Mouse (Mus musculus) lung, adult 2 months (tissue): ENCODE results near the gene Tst.

Source experiments
- CTCF ChIP-seq: fragments of 200-500 bp; IDR thresholded peaks from 2 replicates; pipeline ENCODE4 v1.5.1; 2011; ENCODE audit warnings: mild to moderate bottlenecking, low read length, control low read depth; ENCODE audit not compliant: insufficient read depth
- POLR2A ChIP-seq: fragments of 200-500 bp; IDR thresholded peaks from 2 replicates; pipeline ENCODE4 v1.6.1; 2011; ENCODE audit warnings: low read depth, mild to moderate bottlenecking, control low read depth, low read length, borderline replicate concordance; ENCODE audit errors: extremely low read depth

DNA sequence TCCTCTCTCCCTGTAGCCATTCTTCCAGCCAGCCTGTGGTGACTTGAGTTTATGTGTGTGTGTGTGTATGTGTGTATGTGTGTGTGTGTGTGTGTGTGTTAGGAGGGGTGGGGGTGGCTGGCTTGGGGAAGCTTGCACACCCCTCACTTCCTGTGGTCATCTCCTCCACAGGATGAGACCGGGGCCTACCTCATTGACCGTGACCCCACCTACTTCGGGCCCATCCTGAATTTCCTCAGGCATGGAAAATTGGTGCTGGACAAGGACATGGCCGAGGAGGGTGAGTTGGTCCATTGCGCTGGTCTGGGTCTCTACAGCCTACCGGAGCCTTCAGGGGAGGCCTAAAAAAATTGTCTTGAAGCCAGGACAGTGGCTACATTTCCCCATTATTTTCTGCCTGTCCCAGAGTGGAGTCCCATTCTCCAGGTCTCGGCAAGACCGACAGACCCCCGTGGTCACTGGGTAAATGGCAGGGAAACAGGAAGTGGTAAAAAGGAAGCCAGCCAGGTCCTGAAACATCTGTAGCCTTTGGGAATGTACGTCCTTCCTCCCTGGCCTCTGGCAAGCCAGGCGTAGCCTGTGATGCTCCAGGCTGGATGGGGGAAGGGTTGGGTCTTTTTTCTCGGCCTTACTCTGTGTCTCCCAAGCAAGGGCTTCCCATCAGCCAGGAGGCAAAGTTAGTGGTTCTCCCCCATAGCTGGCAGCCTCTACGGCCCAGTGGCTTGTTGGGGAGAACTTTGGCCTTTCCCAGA, 24.3 kb upstream of the Tst start:
- TF ChIP-seq POLR2A, result no peak
- TF ChIP-seq CTCF, result no peak
